Mouse (Mus musculus) c-Kit-positive CD71-negative TER-119-negative erythroid progenitor cells, embryonic 14.5 days (primary cell): ENCODE measurements at regions not wholly inside any gene's neighbourhood (a gene's known extent, or its start where the extent isn't known, plus 50 kb on each side); places are given as distances from the start of the nearest gene placed in this dataset.

Source experiments
- DNase-seq: peaks from one replicate; pipeline ENCODE4 v3.0.0-alpha.2; 2013; ENCODE audit warnings: low read depth

- DNase-seq: no peak
These were observed 422.6 kb upstream of the Castor2 start for GRCm38 (mm10) chr5:133676791-133677450.

DNA sequence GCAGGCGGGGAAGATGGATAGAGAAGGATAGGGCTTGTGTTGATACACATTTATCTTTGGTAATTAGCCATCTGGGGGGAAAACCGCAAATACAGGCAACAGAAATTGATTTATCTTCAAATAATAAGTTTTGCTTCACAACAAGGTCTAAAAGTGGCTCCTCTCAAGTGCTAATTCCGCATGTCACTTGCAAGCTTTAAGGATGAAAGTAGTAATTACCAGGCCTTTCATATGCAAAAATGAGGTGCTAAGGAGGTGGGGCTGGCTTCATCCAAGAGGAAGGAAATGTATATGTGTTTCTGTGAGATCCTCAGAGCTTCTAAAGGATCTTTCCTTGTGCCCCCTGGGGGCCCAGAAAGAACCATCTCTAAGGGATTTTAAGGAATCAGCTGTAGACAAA lies 423.9 kb upstream of the Castor2 start:
- no peak for DNase-seq

DNA sequence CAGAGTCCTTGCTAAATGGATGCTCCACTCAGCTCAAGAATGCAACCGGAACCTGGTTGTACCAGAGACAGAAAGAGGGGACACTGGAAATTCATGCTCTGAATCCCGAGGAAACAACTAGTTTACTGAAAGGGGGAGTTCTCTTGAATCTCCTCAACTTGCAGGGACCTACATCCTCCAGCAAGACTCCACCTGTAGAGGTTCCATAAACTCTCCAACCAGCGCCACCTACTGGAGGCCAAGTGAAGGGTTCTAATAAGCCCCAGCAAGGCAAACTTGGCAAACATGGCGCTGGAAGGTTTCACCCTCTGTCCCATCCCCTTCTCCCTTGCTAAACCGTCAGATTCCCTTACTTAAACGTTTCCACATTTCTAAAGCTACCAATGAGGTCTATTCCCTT lies 433.0 kb upstream of the Castor2 start:
- DNase-seq: peak; percentile 7

GRCm38 (mm10) chr5:133662474-133663256 lies 436.8 kb upstream of the Castor2 start:
- no peak for DNase-seq

DNA sequence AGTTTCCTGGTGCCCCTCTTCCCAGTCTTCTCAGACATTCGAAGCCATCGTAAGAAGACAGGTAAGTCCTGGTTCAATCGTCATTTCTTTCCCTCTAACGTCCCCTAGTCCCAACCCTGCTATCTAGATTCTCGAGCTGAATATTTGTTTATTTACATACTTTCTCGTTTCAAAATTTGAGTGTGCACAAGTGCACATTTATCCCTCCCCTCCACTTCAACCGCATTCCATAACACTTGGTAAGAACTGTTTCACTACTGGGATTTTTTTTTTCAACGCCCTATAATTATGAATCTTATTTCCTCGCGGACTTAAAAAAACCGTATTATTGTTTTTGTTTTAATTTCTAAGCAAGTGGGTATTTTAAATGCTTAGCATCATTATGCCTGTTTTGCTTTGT lies 439.2 kb upstream of the Castor2 start:
- DNase-seq: no peak

DNA sequence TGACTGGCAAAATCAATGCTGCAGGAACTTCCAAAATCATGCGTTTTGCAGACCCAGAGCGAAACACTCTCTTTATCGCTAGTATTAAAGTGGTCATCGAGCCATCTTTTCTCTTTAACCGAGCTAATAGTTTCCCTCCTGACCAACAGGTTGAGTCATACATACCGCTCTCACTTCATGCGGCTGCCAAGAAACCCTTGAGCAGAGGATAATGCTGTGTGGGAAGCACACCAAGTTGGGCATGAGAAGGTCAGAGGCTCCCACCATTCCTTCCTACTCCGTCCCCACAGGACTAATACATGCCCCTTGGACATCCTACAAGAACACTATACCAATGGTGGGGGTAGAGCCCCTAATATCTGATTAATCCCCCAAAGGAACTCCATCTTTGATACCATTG lies 442.7 kb upstream of the Castor2 start:
- DNase-seq: no peak

- no peak for DNase-seq
These were observed 446.1 kb upstream of the Castor2 start for GRCm38 (mm10) chr5:133653431-133653830.

DNA sequence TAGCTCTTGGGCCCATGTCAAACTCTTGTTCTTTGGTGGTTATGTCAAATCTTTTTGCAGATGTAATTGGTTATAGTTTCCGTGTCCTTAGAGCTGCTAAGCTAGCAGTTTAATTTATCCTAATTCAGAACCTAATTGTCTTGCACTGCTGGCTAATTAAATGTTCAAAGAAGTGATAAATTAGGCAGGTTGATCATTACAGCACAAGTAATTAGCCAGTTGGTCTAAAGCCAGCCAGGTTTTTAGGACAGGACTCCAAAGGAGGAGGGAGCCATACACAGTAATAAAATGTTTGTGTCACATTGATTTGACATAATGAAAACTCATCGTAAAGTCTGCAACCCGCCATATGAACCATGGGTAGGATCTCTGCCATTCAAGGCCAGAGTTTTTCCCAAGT lies 449.3 kb upstream of the Castor2 start:
- DNase-seq: no peak

DNA sequence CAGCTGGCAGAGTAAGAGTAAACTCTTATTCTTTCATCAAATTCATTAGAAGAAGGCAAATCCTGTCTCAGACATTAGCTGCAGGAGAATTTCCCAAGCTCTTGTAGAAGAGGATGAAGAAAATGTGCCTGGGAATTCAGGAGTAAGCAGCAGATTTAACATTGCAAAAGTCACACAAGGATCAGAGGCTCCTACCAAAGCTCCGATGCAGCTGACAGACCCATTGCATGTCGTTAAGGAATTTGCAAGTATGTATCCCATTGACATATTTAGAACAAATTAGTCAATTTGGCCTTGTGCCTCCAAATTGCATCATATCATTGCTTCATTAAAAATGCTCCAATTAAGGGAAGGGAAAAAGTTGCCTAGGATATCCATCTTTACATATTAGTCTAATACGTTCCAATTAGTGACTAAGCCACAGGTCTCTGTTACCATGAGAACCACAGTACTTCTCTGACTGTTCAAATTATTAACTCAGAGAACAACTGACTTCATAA lies 453.8 kb upstream of the Castor2 start:
- DNase-seq: no peak

DNA sequence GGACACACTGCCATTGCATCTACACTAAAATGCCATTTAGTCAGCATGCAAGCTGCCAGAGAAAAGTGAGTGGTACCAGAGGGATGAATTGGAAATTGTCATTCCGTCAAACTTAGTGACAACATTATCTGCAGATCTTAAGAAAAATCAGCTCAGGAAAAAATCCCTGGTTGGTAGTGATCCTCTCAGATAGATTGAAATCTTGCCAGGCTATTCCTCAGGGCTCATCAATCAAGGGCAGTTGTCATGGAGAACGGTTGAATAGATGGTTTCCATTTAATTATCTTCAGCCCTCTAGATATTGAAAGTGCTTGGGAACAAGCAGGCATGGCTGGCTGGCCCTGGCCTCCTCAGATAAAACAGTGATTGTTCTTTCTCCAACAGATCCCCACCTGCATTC lies 456.2 kb upstream of the Castor2 start:
- DNase-seq: no peak

DNA sequence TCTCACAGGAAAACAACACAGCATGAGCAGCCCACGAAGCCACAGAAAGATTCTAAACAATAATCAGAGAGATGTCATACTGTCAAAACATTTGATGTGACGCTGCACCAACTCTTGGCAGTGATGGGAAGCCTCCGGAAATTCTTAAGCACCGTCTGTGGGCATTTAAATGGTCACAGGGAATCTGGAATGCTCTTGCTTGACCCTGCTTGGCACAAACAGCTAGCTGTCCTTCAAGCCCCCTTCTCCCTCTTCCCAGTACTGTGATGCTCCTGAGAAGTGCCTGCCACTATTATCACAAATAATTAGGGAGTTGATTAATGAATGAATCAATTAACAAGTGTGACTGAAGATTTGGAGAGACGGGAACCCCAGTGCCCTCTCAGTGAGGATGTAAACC lies 465.0 kb upstream of the Castor2 start:
- no peak for DNase-seq

DNA sequence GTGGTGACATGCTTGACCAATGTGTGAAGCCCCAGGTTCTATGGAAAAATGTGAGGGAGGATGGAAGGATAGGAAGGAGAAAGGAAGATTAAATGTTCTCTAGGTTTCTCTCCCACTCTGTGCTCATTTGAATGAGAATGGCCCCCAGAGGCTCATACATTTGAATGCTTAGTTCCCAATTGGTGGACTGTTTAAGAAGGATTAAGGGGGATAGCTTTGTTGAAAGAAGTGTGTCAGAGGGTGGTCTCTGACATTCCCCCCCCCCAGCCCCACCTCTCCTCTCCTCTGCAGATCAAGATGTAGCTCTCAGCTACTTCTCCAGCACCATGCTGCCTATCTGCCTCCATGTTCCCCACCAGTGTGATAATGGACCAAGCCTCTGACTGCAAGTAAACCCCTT lies 467.7 kb upstream of the Castor2 start:
- no peak for DNase-seq

DNA sequence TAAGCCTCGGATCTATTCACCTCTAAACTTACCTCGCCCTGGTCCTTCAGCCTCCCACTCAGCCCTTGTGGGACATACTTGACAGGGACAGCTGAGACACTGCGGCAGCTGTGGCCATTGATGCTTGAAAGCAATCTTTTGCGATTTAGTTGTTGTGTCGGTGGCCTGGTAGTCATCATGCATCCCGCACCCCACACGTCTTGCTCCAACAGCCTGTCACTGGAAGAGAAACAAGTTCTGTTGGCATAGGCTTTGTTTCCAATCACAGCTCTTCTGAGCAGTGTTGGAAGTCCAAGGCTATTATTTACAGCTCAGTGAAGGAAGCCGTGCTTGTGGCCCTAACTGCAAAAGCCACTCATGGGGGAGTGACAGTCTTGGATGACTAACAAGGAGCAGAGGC lies 480.2 kb upstream of the Castor2 start:
- DNase-seq: no peak

GRCm38 (mm10) chr5:133601241-133601739 lies 498.2 kb upstream of the Castor2 start:
- DNase-seq: no peak

- DNase-seq: no peak
These were observed 498.9 kb upstream of the Castor2 start for GRCm38 (mm10) chr5:133600630-133601029.

GRCm38 (mm10) chr5:133598105-133598504 lies 501.4 kb upstream of the Castor2 start:
- DNase-seq: no peak

GRCm38 (mm10) chr5:133586492-133586891 lies 513.0 kb upstream of the Castor2 start:
- DNase-seq: no peak

DNA sequence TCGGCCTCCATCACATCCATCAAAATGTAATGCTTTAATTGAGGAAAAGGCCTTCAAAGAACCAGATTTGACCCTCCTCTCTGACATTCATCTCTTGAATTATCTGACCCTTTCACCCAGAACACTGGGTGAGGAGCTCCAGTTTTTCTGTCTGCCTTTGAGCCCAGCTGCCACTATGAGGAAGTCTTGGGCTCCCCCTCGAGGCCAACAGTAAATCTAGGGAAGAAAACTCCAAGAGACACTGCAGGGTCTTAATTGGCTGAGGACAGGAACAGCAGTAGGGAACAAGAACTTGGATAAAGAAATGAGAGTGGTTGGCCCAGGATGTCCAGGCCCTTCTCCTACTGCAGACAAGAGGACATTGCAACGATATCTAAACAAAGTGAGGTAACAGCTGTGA lies 514.3 kb upstream of the Castor2 start:
- no peak for DNase-seq

- DNase-seq: no peak
These were observed 522.9 kb upstream of the Castor2 start for GRCm38 (mm10) chr5:133576595-133576994.

DNA sequence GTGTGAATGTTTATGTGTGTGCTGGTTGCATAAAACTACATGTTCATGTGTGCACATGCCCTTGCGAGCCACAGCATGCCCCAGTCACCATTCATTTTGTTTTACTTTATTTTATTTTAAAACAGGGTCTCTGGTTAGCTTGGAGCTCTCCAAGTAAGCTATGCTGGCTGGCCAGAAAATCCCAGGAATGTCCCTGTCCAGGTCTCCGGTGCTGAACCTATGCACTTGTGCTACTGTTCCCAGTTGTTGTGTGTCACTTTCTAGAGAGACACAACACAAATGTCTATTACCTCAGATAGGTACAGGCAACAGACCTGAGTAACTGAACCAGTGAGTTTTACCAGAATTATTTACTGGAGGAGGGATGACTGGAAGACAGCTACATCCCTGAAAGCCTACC lies 530.4 kb upstream of the Castor2 start:
- no peak for DNase-seq

- DNase-seq: no peak
These were observed 533.0 kb upstream of the Castor2 start for GRCm38 (mm10) chr5:133566506-133566905.

- no peak for DNase-seq
These were observed 548.9 kb upstream of the Castor2 start for GRCm38 (mm10) chr5:133550657-133551056.

- DNase-seq: no peak
These were observed 557.3 kb upstream of the Castor2 start for GRCm38 (mm10) chr5:133542217-133542616.
